Mouse (Mus musculus): ENCODE data around the gene Usf3. TPM values are rescaled to one million over a fixed set of nuclear protein-coding genes. Genes with fewer than 3 reads are reported as not detected.

Usf3 gene
- polyA plus RNA-seq (2015; fragmentation: Nextera tagmentation; extraction: Ambion mirVana): 3.3 and 3.7 TPM in 2 replicates

- peak within 1 kb of the TSS; percentile 85 for H3K4me2 ChIP-seq
- peak within 1 kb of the TSS; percentile 86 for H3K4me3 ChIP-seq
- ATAC-seq: peak; percentile 73
- H3K27ac ChIP-seq: peak within 1 kb of the TSS; percentile 84
- H3K9me3 ChIP-seq (replicated peaks): no peaks in the 10 kb centered on the region
- no peaks in the 10 kb centered on the region for H3K36me3 ChIP-seq (ENCODE audit: poor library complexity, severe bottlenecking)
- no peaks in the 10 kb centered on the region for H3K27me3 ChIP-seq
- peaks cover 15% of the 10 kb centered on the region for H3K4me1 ChIP-seq
- H3K9ac ChIP-seq: peak within 1 kb of the TSS; percentile 88
- 0% methylated on average over 39 of the region's 77 CpGs for WGBS
Observed at GRCm38 (mm10) chr16:44173155-44173941, at the start of gene Usf3. TSS of gene Usf3 (plus strand) at chr16:44173246.

- Histone ChIP-seq H3K27ac (no peak overlapping the region), H3K4me2 (no peak overlapping the region), H3K27me3 (no peaks in the 10 kb centered on the region), H3K4me3 (no peak overlapping the region), H3K36me3 (ENCODE audit: poor library complexity, severe bottlenecking) (no peaks in the 10 kb centered on the region), H3K9me3 (replicated peaks) (no peaks in the 10 kb centered on the region), H3K9ac (no peak overlapping the region), H3K4me1 (no peaks in the 10 kb centered on the region)
- no peak for ATAC-seq
- 94% methylated on average over 2 of the region's 2 CpGs for WGBS
Observed at GRCm38 (mm10) chr16:44123786-44124185, 49.3 kb upstream of the Usf3 start.

GRCm38 (mm10) chr16:44124713-44125112 lies 48.3 kb upstream of the Usf3 start:
- H3K27ac ChIP-seq: no peak overlapping the region
- no peaks in the 10 kb centered on the region for H3K9me3 ChIP-seq (replicated peaks)
- H3K27me3 ChIP-seq: no peaks in the 10 kb centered on the region
- no peak overlapping the region for H3K4me2 ChIP-seq
- no peak overlapping the region for H3K4me3 ChIP-seq
- no peaks in the 10 kb centered on the region for H3K36me3 ChIP-seq (ENCODE audit: poor library complexity, severe bottlenecking)
- no peak overlapping the region for H3K9ac ChIP-seq
- H3K4me1 ChIP-seq: no peaks in the 10 kb centered on the region
- 90% methylated on average over 1 of the region's 1 CpGs for WGBS
- no peak for ATAC-seq

- ATAC-seq: no peak
- no peak overlapping the region for H3K4me3 ChIP-seq
- H3K9me3 ChIP-seq (replicated peaks): no peaks in the 10 kb centered on the region
- H3K27me3 ChIP-seq: no peaks in the 10 kb centered on the region
- H3K27ac ChIP-seq: no peak overlapping the region
- WGBS: 90% methylated on average over 2 of the region's 2 CpGs
- H3K4me2 ChIP-seq: no peak overlapping the region
- H3K36me3 ChIP-seq (ENCODE audit: poor library complexity, severe bottlenecking): no peaks in the 10 kb centered on the region
- H3K9ac ChIP-seq: no peak overlapping the region
- H3K4me1 ChIP-seq: no peaks in the 10 kb centered on the region
Observed at GRCm38 (mm10) chr16:44125436-44125835, 47.6 kb upstream of the Usf3 start.

- no peaks in the 10 kb centered on the region for H3K27me3 ChIP-seq
- no peak overlapping the region for H3K9ac ChIP-seq
- no peaks in the 10 kb centered on the region for H3K4me1 ChIP-seq
- no peak overlapping the region for H3K4me2 ChIP-seq
- no peaks in the 10 kb centered on the region for H3K9me3 ChIP-seq (replicated peaks)
- no peak overlapping the region for H3K4me3 ChIP-seq
- ATAC-seq: no peak
- no peaks in the 10 kb centered on the region for H3K36me3 ChIP-seq (ENCODE audit: poor library complexity, severe bottlenecking)
- WGBS: 81% methylated on average over 4 of the region's 4 CpGs
- H3K27ac ChIP-seq: no peak overlapping the region
Observed at GRCm38 (mm10) chr16:44126437-44126836, 46.6 kb upstream of the Usf3 start.

GRCm38 (mm10) chr16:44132300-44132699 lies 40.7 kb upstream of the Usf3 start:
- ATAC-seq: no peak
- Histone ChIP-seq H3K36me3 (ENCODE audit: poor library complexity, severe bottlenecking) (no peaks in the 10 kb centered on the region), H3K4me3 (no peak overlapping the region), H3K4me1 (peaks cover 5% of the 10 kb centered on the region), H3K9ac (no peak overlapping the region), H3K27ac (no peak overlapping the region), H3K27me3 (no peaks in the 10 kb centered on the region), H3K9me3 (replicated peaks) (no peaks in the 10 kb centered on the region), H3K4me2 (no peak overlapping the region)
- WGBS: 87% methylated on average over 4 of the region's 4 CpGs

- H3K36me3 ChIP-seq (ENCODE audit: poor library complexity, severe bottlenecking): no peaks in the 10 kb centered on the region
- no peak overlapping the region for H3K27ac ChIP-seq
- WGBS: 91% methylated on average over 3 of the region's 3 CpGs
- H3K4me3 ChIP-seq: no peak overlapping the region
- no peak overlapping the region for H3K9ac ChIP-seq
- H3K27me3 ChIP-seq: no peaks in the 10 kb centered on the region
- peaks cover 14% of the 10 kb centered on the region for H3K4me1 ChIP-seq
- H3K9me3 ChIP-seq (replicated peaks): no peaks in the 10 kb centered on the region
- H3K4me2 ChIP-seq: no peak overlapping the region
- ATAC-seq: no peak
Observed at GRCm38 (mm10) chr16:44133187-44133586, 39.9 kb upstream of the Usf3 start.

GRCm38 (mm10) chr16:44136511-44137021 lies 36.5 kb upstream of the Usf3 start:
- Histone ChIP-seq H3K9ac (no peak overlapping the region), H3K4me1 (peaks cover 27% of the 10 kb centered on the region), H3K36me3 (ENCODE audit: poor library complexity, severe bottlenecking) (no peaks in the 10 kb centered on the region), H3K4me2 (no peak overlapping the region), H3K27ac (no peak overlapping the region), H3K4me3 (no peak overlapping the region), H3K27me3 (no peaks in the 10 kb centered on the region), H3K9me3 (replicated peaks) (no peaks in the 10 kb centered on the region)
- no peak for ATAC-seq
- WGBS: 91% methylated on average over 6 of the region's 6 CpGs

- Histone ChIP-seq H3K9me3 (replicated peaks) (no peaks in the 10 kb centered on the region), H3K36me3 (ENCODE audit: poor library complexity, severe bottlenecking) (no peaks in the 10 kb centered on the region), H3K27ac (peak overlapping the region; percentile 98), H3K4me1 (peaks cover 29% of the 10 kb centered on the region), H3K27me3 (no peaks in the 10 kb centered on the region), H3K9ac (peak overlapping the region; percentile 91), H3K4me3 (peak overlapping the region; percentile 97), H3K4me2 (peak overlapping the region; percentile 97)
- WGBS: 1% methylated on average over 24 of the region's 24 CpGs
- ATAC-seq: no peak
Observed at GRCm38 (mm10) chr16:44138377-44138978, 34.6 kb upstream of the Usf3 start.

- Histone ChIP-seq H3K9me3 (replicated peaks) (no peaks in the 10 kb centered on the region), H3K27ac (peak overlapping the region; percentile 98), H3K36me3 (ENCODE audit: poor library complexity, severe bottlenecking) (no peaks in the 10 kb centered on the region), H3K4me3 (peak overlapping the region; percentile 97), H3K9ac (peak overlapping the region; percentile 96), H3K4me2 (peak overlapping the region; percentile 97), H3K4me1 (peaks cover 29% of the 10 kb centered on the region), H3K27me3 (no peaks in the 10 kb centered on the region)
- ATAC-seq: peak; percentile 92
- WGBS: under 1% methylated on average over 25 of the region's 25 CpGs
Observed at GRCm38 (mm10) chr16:44138979-44139535, 34.0 kb upstream of the Usf3 start.

- H3K4me1 ChIP-seq: peaks cover 29% of the 10 kb centered on the region
- peak within 1 kb of the TSS; percentile 98 for H3K27ac ChIP-seq
- no peaks in the 10 kb centered on the region for H3K27me3 ChIP-seq
- peak within 1 kb of the TSS; percentile 97 for H3K4me2 ChIP-seq
- peak; percentile 90 for ATAC-seq
- WGBS: under 1% methylated on average over 50 of the region's 71 CpGs
- no peaks in the 10 kb centered on the region for H3K9me3 ChIP-seq (replicated peaks)
- H3K9ac ChIP-seq: peak within 1 kb of the TSS; percentile 96
- H3K36me3 ChIP-seq (ENCODE audit: poor library complexity, severe bottlenecking): no peaks in the 10 kb centered on the region
- peak within 1 kb of the TSS; percentile 97 for H3K4me3 ChIP-seq
Observed at GRCm38 (mm10) chr16:44139536-44140185, 33.4 kb upstream of the Usf3 start, which contains the start of the genes Atp6v1a and Naa50. TSS of gene Atp6v1a (minus strand) at chr16:44139705. TSS of gene Naa50 (plus strand) at chr16:44139830.
